Mouse (Mus musculus): Measurements from ENCODE around the gene Chchd5.

Gene Chchd5

GRCm38 (mm10) chr2:129129412-129129929 is at the start of gene Chchd5:
TSS of gene Chchd5 (plus strand) at chr2:129129700.
- peak; percentile 97 for DNase-seq (ENCODE audit: low spot score)

GRCm38 (mm10) chr2:129081097-129081496 is 48.4 kb upstream of the Chchd5 start:
- no peak for DNase-seq (ENCODE audit: low spot score)

GRCm38 (mm10) chr2:129083514-129083913 is 46.0 kb upstream of the Chchd5 start:
- no peak for DNase-seq (ENCODE audit: low spot score)

GRCm38 (mm10) chr2:129084959-129085358 is 44.5 kb upstream of the Chchd5 start:
- peak; percentile 77 for DNase-seq (ENCODE audit: low spot score)

- no peak for DNase-seq (ENCODE audit: low spot score)
Measured at GRCm38 (mm10) chr2:129087520-129087919, 42.0 kb upstream of the Chchd5 start.

- no peak for DNase-seq (ENCODE audit: low spot score)
Measured at GRCm38 (mm10) chr2:129090370-129090769, 39.1 kb upstream of the Chchd5 start.

- DNase-seq (ENCODE audit: low spot score): no peak
Measured at GRCm38 (mm10) chr2:129092810-129093209, 36.7 kb upstream of the Chchd5 start.

GRCm38 (mm10) chr2:129093926-129094724 is 35.4 kb upstream of the Chchd5 start:
- DNase-seq (ENCODE audit: low spot score): no peak

- peak; percentile 94 for DNase-seq (ENCODE audit: low spot score)
Measured at GRCm38 (mm10) chr2:129100784-129101310, 28.7 kb upstream of the Chchd5 start, which contains the start of gene Polr1b. TSS of gene Polr1b (plus strand) at chr2:129100995.

GRCm38 (mm10) chr2:129112924-129113323 is 16.6 kb upstream of the Chchd5 start:
- DNase-seq (ENCODE audit: low spot score): no peak

GRCm38 (mm10) chr2:129115706-129116367 is 13.7 kb upstream of the Chchd5 start:
- DNase-seq (ENCODE audit: low spot score): no peak

- DNase-seq (ENCODE audit: low spot score): no peak
Measured at GRCm38 (mm10) chr2:129116368-129116739, 13.1 kb upstream of the Chchd5 start.

- no peak for DNase-seq (ENCODE audit: low spot score)
Measured at GRCm38 (mm10) chr2:129118061-129118460, 11.4 kb upstream of the Chchd5 start.

GRCm38 (mm10) chr2:129121986-129122385 is 7.5 kb upstream of the Chchd5 start:
- no peak for DNase-seq (ENCODE audit: low spot score)

GRCm38 (mm10) chr2:129129987-129130545 is 566 bp downstream of the Chchd5 start:
- no peak for DNase-seq (ENCODE audit: low spot score)

GRCm38 (mm10) chr2:129130776-129131175 is 1.3 kb downstream of the Chchd5 start:
- no peak for DNase-seq (ENCODE audit: low spot score)

GRCm38 (mm10) chr2:129132231-129132630 is 2.7 kb downstream of the Chchd5 start:
- peak; percentile 7 for DNase-seq (ENCODE audit: low spot score)

- DNase-seq (ENCODE audit: low spot score): no peak
Measured at GRCm38 (mm10) chr2:129133006-129133805, 3.7 kb downstream of the Chchd5 start.

- DNase-seq (ENCODE audit: low spot score): peak; percentile 2
Measured at GRCm38 (mm10) chr2:129139906-129140305, 10.4 kb downstream of the Chchd5 start.

- DNase-seq (ENCODE audit: low spot score): no peak
Measured at GRCm38 (mm10) chr2:129148836-129149235, 19.3 kb downstream of the Chchd5 start.

- DNase-seq (ENCODE audit: low spot score): no peak
Measured at GRCm38 (mm10) chr2:129150386-129150785, 20.9 kb downstream of the Chchd5 start.

GRCm38 (mm10) chr2:129151111-129151510 is 21.6 kb downstream of the Chchd5 start:
- no peak for DNase-seq (ENCODE audit: low spot score)

All from retina, embryonic 14.5 days (tissue).